Mouse (Mus musculus) gastrocnemius, postnatal 14 days (tissue): ENCODE results near the gene Tfdp1. TPM values are rescaled to one million over a fixed set of nuclear protein-coding genes. Genes with fewer than 3 reads are reported as not detected.

ENCODE experiments used
- DNase-seq: peaks from one replicate; pipeline ENCODE4 v3.0.0; 2021; ENCODE audit warnings: mixed read lengths
- intact Hi-C: fragments of 180-260 bp; cut with DNase I; formaldehyde crosslinking; loops from one replicate; pipeline ENCODE4 v1.15.1; 2025; ENCODE audit warnings: low total_unique reads
- total RNA-seq, 2 experiments: library from RNA; stranded (reverse); gene quantifications; 2 replicates each; pipeline ENCODE4 v1.2.3; 2021

Tfdp1 gene
- total RNA-seq, 2 experiments from 2014 or later = 38.3 to 39.1 TPM

DNA sequence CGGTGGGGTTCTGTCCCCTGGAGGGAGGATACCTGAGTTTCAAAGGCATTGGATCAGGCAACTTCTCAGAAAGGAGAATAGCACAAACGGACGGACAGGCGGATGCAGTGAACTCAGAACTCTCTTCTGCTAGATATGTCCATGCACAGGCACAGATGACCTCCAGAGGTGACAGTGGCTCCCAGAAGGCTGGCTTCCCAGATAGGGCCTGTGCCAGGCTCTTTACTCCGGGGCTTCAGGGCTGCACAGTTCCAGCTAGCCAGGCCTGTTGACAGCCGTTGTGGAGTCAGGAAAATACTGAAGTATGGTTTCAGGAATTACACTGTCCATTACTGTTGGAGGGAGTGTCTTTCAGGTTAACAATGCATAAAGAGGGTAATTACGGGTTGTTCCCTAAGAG is 11.5 kb downstream of the Tfdp1 start:
- intact Hi-C loops = no loop called here
- no peak for DNase-seq

- intact Hi-C loops = no loop called here
- no peak for DNase-seq
Measured at GRCm38 (mm10) chr8:13351593-13351992, 13.0 kb downstream of the Tfdp1 start.

- DNase-seq = no peak
- intact Hi-C loops = no loop called here
Measured at GRCm38 (mm10) chr8:13352601-13353000, 14.1 kb downstream of the Tfdp1 start.

- intact Hi-C loops = no loop called here
Measured at GRCm38 (mm10) chr8:13353155-13353833, 14.7 kb downstream of the Tfdp1 start.

DNA sequence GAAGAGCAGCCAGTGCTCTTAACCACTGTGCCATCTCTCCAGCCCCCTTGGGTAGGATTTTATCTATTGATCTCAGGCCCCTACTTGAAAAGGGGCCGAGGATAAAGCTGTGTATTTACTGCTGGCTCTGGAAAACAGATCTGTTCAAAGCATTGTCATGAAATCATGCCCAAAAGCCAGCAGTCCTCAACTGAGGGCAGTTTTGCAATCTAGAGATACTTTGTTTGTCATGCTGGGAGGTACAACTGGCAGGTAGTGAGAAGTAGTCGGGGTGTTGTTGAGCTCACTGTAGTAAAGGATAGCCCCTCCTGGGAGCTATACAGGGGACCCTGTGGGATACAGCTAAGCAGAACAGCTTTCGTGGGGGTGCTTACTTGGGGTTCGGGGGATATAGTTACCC is 15.3 kb downstream of the Tfdp1 start:
- DNase-seq = no peak
- intact Hi-C loops = no loop called here

More at GRCm38 (mm10) chr8:13353155-13353833, 14.7 kb downstream of the Tfdp1 start:
- no peak for DNase-seq

- DNase-seq = no peak
- intact Hi-C loops = no loop called here
Measured at GRCm38 (mm10) chr8:13356221-13356620, 17.7 kb downstream of the Tfdp1 start.

GRCm38 (mm10) chr8:13356681-13357080 is 18.1 kb downstream of the Tfdp1 start:
- intact Hi-C loops = no loop called here
- DNase-seq = peak; percentile 32

DNA sequence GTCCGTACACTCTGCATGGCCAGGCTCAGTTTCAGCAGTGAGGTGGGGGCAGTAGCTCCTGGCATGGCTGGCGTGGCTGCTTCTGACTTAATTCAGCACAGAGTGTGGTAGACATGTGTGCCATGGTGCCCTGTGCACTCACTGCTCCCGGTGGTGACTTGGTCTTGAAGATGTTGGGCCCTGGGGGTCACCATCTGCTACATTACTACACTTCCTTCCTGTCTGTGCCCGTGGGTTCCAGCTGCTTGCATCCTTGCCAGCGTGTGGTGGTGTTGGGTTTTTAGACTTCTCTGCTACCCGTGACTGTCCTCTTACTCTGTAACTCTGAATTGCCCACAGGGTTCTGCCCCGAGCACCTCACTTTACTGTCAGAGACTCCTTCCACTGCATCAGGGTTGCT is 21.7 kb downstream of the Tfdp1 start:
- no peak for DNase-seq
- intact Hi-C loops = no loop called here

DNA sequence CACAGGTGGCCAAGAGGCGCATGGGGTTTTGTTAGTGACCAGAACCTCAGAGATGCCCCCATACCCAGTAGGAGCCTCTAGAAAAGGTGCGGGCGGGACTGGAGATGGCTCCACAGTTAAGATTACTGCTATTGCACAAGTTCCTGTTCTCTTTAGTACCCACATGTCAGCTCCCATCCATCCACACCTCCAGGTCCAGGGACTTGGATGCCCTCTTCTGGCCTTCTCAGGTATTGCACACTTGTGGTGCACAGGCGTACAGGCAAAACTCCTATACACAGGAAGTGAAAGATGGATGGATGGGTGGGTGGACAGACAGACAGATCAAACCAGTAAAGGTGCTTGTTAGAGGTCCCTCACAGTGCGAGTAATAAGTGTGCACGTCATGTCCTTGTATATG is 23.3 kb downstream of the Tfdp1 start:
- intact Hi-C loops = no loop called here
- no peak for DNase-seq

DNA sequence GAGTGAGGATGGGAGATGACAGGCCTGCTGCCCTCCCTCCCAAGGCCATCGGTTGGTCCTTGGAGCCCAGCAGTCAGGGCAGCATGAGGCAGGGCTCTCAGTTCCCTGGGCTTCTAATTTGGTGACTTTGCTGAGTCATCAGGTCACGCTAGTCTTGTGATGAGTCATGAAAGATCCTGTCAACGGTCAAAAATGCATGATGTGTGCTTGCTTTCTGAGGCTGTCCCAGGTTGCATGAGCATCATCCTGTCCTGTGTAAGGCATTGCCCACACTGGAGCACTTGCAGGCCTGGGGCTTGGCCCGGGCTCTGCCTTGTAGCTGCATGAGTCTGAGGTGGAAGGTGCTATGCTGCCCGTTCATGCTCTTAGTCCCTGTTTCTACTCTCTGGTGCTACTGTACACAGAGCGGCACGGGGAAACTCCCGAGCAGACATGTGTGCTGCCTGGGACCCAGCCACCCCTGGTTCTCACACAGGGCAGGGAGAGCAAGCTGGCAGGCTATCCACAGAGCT is 34.7 kb downstream of the Tfdp1 start:
- intact Hi-C loops = no loop called here
- DNase-seq = no peak

DNA sequence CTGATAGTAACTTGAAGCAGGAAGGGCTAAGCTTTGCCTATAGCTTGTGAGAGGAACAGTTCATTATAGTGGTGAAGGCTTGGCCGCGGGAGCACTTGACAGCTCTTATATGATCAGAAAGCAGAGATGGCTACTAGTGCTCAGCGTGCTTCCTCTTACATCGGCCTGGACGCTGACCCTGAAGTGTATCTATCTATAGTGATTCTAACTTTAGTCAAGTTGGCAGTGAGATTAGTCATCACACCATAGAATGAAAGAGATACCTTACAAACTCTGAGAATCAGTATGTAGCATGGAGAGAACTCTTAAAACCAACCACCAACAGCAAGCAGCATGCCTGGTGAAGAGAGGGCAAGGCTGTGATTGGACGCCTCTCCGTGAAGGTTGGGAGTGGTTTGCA is 43.1 kb downstream of the Tfdp1 start:
- intact Hi-C loops = no loop called here
- DNase-seq = no peak

DNA sequence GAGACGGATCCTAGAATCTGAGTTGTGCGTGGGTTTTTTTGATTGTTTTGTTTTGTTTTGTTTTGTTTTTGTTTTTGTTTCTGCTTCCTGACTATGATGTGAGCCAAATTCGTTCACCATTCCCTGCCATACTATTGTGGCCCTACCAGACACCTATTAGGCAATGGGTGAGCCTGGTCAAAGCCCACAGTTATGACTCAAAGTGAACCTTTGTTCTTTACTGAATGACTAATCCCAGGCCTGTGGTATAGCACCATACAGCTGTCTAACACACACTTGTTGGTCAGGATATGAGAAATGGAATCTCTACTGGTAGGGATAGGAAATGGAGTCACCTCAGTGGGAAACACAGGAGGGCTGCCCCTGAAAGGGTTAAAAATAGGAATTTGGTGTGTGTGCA is 44.0 kb downstream of the Tfdp1 start:
- DNase-seq = no peak
- intact Hi-C loops = no loop called here

DNA sequence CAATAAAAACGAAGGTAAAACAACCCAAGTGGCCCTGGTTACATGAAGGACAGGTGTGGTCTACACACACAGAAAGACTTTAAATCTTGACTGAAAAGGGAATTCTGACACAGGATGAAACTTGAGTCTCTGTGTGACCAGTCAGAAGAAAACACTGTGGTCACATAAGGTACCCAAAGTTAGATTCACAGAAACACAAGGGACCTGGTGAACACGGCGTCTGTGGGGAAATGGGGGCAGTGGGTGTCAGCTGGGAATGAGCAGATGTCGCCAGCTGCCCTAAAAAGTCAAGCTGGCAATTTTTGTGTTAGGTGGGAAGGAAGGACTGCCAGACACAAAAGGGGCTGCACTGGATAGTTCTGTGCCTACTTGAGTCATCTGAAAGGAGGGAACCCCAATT is 44.4 kb downstream of the Tfdp1 start:
- DNase-seq = no peak
- intact Hi-C loops = no loop called here

GRCm38 (mm10) chr8:13386366-13386765 is 47.8 kb downstream of the Tfdp1 start:
- intact Hi-C loops = no loop called here
- no peak for DNase-seq

GRCm38 (mm10) chr8:13387728-13388127 is 49.2 kb downstream of the Tfdp1 start:
- no peak for DNase-seq
- intact Hi-C loops = no loop called here

DNA sequence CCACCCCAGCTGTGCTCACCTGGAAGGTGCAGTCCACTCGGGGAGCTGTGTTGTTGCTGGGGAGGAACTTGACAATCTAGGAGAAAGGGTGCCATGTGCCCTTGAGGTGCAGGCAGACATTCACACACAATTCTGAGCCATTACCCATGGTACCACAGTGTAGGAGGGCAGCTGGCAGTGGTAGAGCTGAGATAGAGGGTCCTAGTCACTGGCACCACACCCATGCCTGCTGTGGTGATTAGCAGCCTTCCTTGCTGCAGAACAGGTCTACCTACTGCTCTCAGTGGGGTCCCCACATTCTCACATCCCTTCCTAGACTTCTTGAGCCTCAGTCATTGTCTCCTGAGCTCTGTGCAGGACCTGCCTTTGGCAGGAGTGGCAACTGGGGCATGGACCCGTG is 50.2 kb downstream of the Tfdp1 start:
- intact Hi-C loops = no loop called here
- DNase-seq = no peak

- intact Hi-C loops = no loop called here
- no peak for DNase-seq
Measured at GRCm38 (mm10) chr8:13393869-13394268, 55.3 kb downstream of the Tfdp1 start.

DNA sequence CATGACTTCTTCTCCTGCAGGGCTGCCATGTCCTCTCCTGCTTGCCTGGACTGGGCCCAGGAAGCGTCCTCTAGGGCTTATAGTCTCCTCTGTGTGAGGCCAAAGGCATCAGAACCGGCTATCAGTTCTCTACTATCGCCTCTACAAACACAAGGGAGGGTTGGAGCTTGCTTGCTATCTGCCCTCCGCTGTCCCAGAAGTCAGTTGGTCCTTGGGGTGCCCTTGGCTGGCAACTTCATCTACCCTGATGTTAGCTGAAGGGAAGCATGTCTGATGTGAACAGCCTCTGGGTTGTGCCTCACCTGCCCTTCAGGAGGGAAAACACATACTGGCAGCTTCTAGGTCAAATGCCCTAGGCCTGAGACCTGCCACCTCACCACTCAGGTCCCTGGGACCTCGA is 58.2 kb downstream of the Tfdp1 start, which contains the start of gene Atp4b:
TSS of gene Atp4b (minus strand) at position 101 of the 400 bp plus-strand sequence.
- DNase-seq = no peak
- intact Hi-C loops = no loop called here

- intact Hi-C loops = no loop called here
- no peak for DNase-seq
Measured at GRCm38 (mm10) chr8:13403517-13403916, 65.0 kb downstream of the Tfdp1 start.

DNA sequence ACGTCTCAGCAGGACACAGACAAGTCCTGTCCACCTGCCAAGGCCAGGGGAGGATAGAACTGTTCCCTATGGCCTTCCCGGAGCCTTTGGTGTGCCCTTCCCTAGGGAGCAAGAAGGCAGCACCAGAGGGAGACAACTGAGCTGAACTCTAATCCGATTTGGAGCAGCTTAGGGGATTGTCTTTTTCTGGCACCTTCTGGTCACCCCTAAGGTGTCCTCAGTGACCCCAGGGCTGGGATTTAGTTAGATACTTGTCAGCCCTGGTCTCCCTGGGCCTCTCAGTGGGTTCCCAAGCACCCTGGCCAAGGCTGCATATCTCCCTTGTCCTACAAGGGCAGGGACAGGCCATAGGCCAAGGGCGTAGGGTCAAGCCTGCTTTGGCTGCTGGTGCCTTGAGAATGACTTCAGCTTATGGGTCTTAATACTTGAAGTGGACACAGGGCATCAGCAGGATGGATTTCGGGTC is 66.1 kb downstream of the Tfdp1 start, which contains the start of gene Grk1:
TSS of gene Grk1 (plus strand) at position 416 of the 466 bp plus-strand sequence.
- intact Hi-C loops = no loop called here
- no peak for DNase-seq

DNA sequence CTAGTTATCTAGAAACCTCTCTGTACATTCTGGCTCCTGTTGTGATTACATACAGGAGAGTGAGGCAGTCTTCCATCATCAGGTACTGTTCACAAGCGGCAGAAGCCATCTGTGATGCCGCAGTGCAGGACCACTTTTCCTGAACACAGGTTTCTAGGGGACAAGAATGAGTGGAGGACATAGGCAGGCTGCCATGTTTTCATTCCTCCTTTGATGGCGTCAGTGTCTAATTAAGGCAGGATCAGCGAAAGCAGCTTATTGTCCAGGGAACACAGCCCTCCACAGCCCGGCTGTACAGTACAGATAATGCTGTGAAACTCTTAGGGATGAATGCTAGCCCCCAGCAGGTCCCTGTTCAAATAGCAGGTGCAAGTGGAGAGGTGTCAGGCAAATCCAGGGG is 67.5 kb downstream of the Tfdp1 start:
- DNase-seq = no peak
- intact Hi-C loops = no loop called here
